Comparison of ENCODE assay signal across 8 mouse cellular contexts in the genomic region with DNA sequence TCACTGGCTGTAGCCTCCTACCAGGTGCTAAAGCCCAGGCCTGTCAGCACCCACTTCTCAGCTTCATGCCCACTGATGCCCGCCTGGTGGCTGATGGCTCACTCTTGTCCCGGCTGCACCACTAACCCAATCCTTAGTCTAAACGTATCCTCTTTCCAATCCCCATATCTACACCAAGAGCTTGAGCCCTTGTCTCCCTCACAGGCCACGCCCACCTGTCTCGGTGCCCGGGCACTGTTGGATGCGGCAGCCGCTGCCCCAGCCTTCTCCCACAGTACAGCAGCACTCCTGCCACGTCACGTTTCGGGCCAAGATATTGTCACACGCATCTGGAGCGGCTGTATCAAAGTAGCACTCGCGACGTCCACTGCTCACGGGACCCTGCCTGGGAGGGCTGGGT. TPM values are rescaled to one million over a fixed set of nuclear protein-coding genes. Genes with fewer than 3 reads are reported as not detected.
A peak's percentile ranks its signal among the peaks of the same experiment; 100 is the strongest.
DNase-seq lines count a peak whose midpoint lies in the region; ATAC-seq lines count a peak whose summit lies in the region.

No protein-coding gene starts in this region.

- peak overlapping the region; percentile 26 for H3K4me3 ChIP-seq in forebrain, embryonic 14.5 days (ENCODE audit: low read depth, low read length)
- no peak overlapping the region for H3K4me3 ChIP-seq in intestine, embryonic 14.5 days (ENCODE audit: low read depth, low read length)

- H3K27me3 ChIP-seq in forebrain, embryonic 14.5 days (replicated peaks; ENCODE audit: control insufficient read depth, insufficient read depth, low read length), result 0 out of 2 replicates have a peak, but pooled peaks cover 3% of the 10 kb centered on the region
- H3K27me3 ChIP-seq in intestine, embryonic 14.5 days (replicated peaks; ENCODE audit: control insufficient read depth, insufficient read depth, low read length), result no peaks in the 10 kb centered on the region

- peaks cover 6% of the 10 kb centered on the region for H3K4me1 ChIP-seq in forebrain, embryonic 14.5 days (ENCODE audit: control insufficient read depth, insufficient read depth, low read length)
- H3K4me1 ChIP-seq in intestine, embryonic 14.5 days (replicated peaks; ENCODE audit: control insufficient read depth, insufficient read depth, low read length), result peaks cover 8% of the 10 kb centered on the region; the same call in 1 of the 2 replicates

- H3K9me3 ChIP-seq in forebrain, embryonic 14.5 days (replicated peaks; ENCODE audit: control insufficient read depth, low read length), result 0 out of 2 replicates have a peak, but pooled peaks cover 4% of the 10 kb centered on the region
- H3K9me3 ChIP-seq in intestine, embryonic 14.5 days (ENCODE audit: control insufficient read depth, low read length), result peaks cover 8% of the 10 kb centered on the region; the same call in 1 of the 2 replicates

- H3K4me2 ChIP-seq in forebrain, embryonic 14.5 days (ENCODE audit: low read length), result peak overlapping the region; percentile 52
- H3K4me2 ChIP-seq in intestine, embryonic 14.5 days (ENCODE audit: low read length), result peak overlapping the region; percentile 32

- 4% methylated on average over 17 of the region's 17 CpGs for WGBS in forebrain, embryonic 14.5 days
- 13% methylated on average over 17 of the region's 17 CpGs for WGBS in intestine, embryonic 14.5 days

- peak; percentile 73 for DNase-seq in gastrocnemius, postnatal 10 days
- DNase-seq in gastrocnemius, postnatal 36 days, result no peak
- DNase-seq in ZHBTc4 (ENCODE audit: low read depth, low spot score), result peak; percentile 89
- DNase-seq in forebrain, embryonic 14.5 days (ENCODE audit: low spot score), result peak; percentile 77
- no peak for DNase-seq in intestine, embryonic 14.5 days (ENCODE audit: low spot score)
- peak; percentile 71 for DNase-seq in lung, postnatal 36 days
- DNase-seq in spleen, postnatal 10 days (ENCODE audit: low spot score in 2 of 2), result no peak
- no peak for DNase-seq in left cerebral cortex, postnatal 14 days (ENCODE audit: low spot score in 2 of 2)

- no peak overlapping the region for H3K27ac ChIP-seq in forebrain, embryonic 14.5 days (ENCODE audit: low read depth, low read length)
- H3K27ac ChIP-seq in intestine, embryonic 14.5 days (ENCODE audit: low read depth), result no peak overlapping the region

- intact Hi-C loops in gastrocnemius, postnatal 36 days (cut with DNase I), result no loop called here
- intact Hi-C loops in left cerebral cortex, postnatal 14 days (cut with DNase I), result no loop called here

- H3K36me3 ChIP-seq in forebrain, embryonic 14.5 days (ENCODE audit: control insufficient read depth, insufficient read depth, low read length), result 0 out of 2 replicates have a peak, but pooled peaks cover 3% of the 10 kb centered on the region
- H3K36me3 ChIP-seq in intestine, embryonic 14.5 days (ENCODE audit: control insufficient read depth, insufficient read depth, low read length), result peaks cover 41% of the 10 kb centered on the region

- H3K9ac ChIP-seq in forebrain, embryonic 14.5 days (ENCODE audit: low read length), result peak overlapping the region; percentile 53; the same call in 1 of the 2 replicates
- 0 out of 2 replicates have a peak overlapping the region, but pooled peaks have one; percentile 14 for H3K9ac ChIP-seq in intestine, embryonic 14.5 days (ENCODE audit: low read length)

- ATAC-seq in forebrain, embryonic 14.5 days, result peak; percentile 70
- ATAC-seq in intestine, embryonic 14.5 days (replicated peaks; ENCODE audit: low FRiP score, low TSS enrichment, low read depth), result no peak; the same call in 1 of the 2 replicates

RNA-seq across cellular contexts. Expression of a gene that starts 27.2 kb away (rescaled TPM):
- 100 to 1,000 TPM; 131 to 165 TPM for total RNA-seq in gastrocnemius, postnatal 10 days (2021)
- total RNA-seq in gastrocnemius, postnatal 36 days (2021), result 10 to 100 TPM; 62.1 to 65.3 TPM
- 8.0 and 11.0 TPM in 2 replicates for polyA plus RNA-seq in forebrain, embryonic 14.5 days (2014; fragmentation: Nextera tagmentation; extraction: Ambion mirVana)
- 97.9 and 110 TPM in 2 replicates for polyA plus RNA-seq in intestine, embryonic 14.5 days (2014; fragmentation: Nextera tagmentation; extraction: Ambion mirVana)
- 10 to 100 TPM; 62.5 to 62.6 TPM for total RNA-seq in left cerebral cortex, postnatal 14 days (2021)

RNA-seq across cellular contexts. Expression of a gene that starts 45.5 kb away (rescaled TPM):
- 1 to 10 TPM; 6.1 to 8.1 TPM for total RNA-seq in gastrocnemius, postnatal 10 days (2021)
- 1 to 10 TPM; 1.7 to 2.1 TPM for total RNA-seq in gastrocnemius, postnatal 36 days (2021)
- polyA plus RNA-seq in forebrain, embryonic 14.5 days (2014; fragmentation: Nextera tagmentation; extraction: Ambion mirVana), result 52.4 and 66.4 TPM in 2 replicates
- polyA plus RNA-seq in intestine, embryonic 14.5 days (2014; fragmentation: Nextera tagmentation; extraction: Ambion mirVana), result 39.8 and 40.0 TPM in 2 replicates
- total RNA-seq in left cerebral cortex, postnatal 14 days (2021), result 10 to 100 TPM; 22.2 to 27.4 TPM

RNA-seq across cellular contexts. Expression of a gene that starts 46.9 kb away (rescaled TPM):
- not detected for total RNA-seq in gastrocnemius, postnatal 10 days (2021)
- not detected for total RNA-seq in gastrocnemius, postnatal 36 days (2021)
- polyA plus RNA-seq in forebrain, embryonic 14.5 days (2014; fragmentation: Nextera tagmentation; extraction: Ambion mirVana), result 0.38 TPM in 1 of 2 replicates, not detected in the other
- 0.50 and 1.2 TPM in 2 replicates for polyA plus RNA-seq in intestine, embryonic 14.5 days (2014; fragmentation: Nextera tagmentation; extraction: Ambion mirVana)
- not detected for total RNA-seq in left cerebral cortex, postnatal 14 days (2021)

RNA-seq across cellular contexts. Expression of a gene that starts 52.1 kb away (rescaled TPM):
- total RNA-seq in gastrocnemius, postnatal 10 days (2021), result 10 to 100 TPM; 14.7 to 17.0 TPM
- 1 to 10 TPM; 4.4 TPM for total RNA-seq in gastrocnemius, postnatal 36 days (2021)
- 22.9 and 28.6 TPM in 2 replicates for polyA plus RNA-seq in forebrain, embryonic 14.5 days (2014; fragmentation: Nextera tagmentation; extraction: Ambion mirVana)
- polyA plus RNA-seq in intestine, embryonic 14.5 days (2014; fragmentation: Nextera tagmentation; extraction: Ambion mirVana), result 9.2 and 11.0 TPM in 2 replicates
- total RNA-seq in left cerebral cortex, postnatal 14 days (2021), result 100 to 1,000 TPM; 134 to 139 TPM

Comparison
In these comparisons a context has a peak if more than half of its experiments do, and no peak if none do; other contexts are left out.
1. DNase-seq: peak in gastrocnemius, postnatal 10 days (single experiment), ZHBTc4 (single experiment), forebrain, embryonic 14.5 days (single experiment) and lung, postnatal 36 days (single experiment); none in gastrocnemius, postnatal 36 days (0 of 2), intestine, embryonic 14.5 days (single experiment), spleen, postnatal 10 days (0 of 2) and left cerebral cortex, postnatal 14 days (0 of 2).